Mouse (Mus musculus) midbrain, embryonic 12.5 days (tissue): Measurements from ENCODE around the gene Smg7. TPM values are rescaled to one million over a fixed set of nuclear protein-coding genes. Genes with fewer than 3 reads are reported as not detected.
"Not testable (repeated sequence)": the region's sequence is repeated elsewhere in the genome, so short reads cannot be mapped to it uniquely, and the experiment has no call there.

Experiments used
- ATAC-seq: fragments of 200-750 bp; cut with Nextera tagmentation; 2 replicates; pipeline ENCODE4 v1.8.0; 2017; ENCODE audit warnings: low read depth, moderate TSS enrichment, moderate library complexity; ENCODE audit not compliant: low FRiP score
- H3K27ac ChIP-seq: fragments of 300-500 bp; sonication (generic); replicated peaks from 2 replicates; pipeline ENCODE4 v1.5.1; 2016; ENCODE audit warnings: mild to moderate bottlenecking
- H3K27me3 ChIP-seq: fragments of 300-500 bp; sonication (generic); 2 replicates; pipeline ENCODE4 v1.6.1; 2016; ENCODE audit warnings: mild to moderate bottlenecking
- H3K36me3 ChIP-seq: fragments of 300-500 bp; sonication (generic); 2 replicates; pipeline ENCODE4 v1.6.1; 2016
- H3K4me1 ChIP-seq: fragments of 300-500 bp; sonication (generic); 2 replicates; pipeline ENCODE4 v1.6.1; 2016
- H3K4me2 ChIP-seq: fragments of 300-500 bp; sonication (generic); replicated peaks from 2 replicates; pipeline ENCODE4 v1.6.1; 2016; ENCODE audit warnings: mild to moderate bottlenecking, moderate library complexity
- H3K4me3 ChIP-seq: fragments of 300-500 bp; sonication (generic); 2 replicates; pipeline ENCODE4 v1.5.1; 2016; ENCODE audit warnings: mild to moderate bottlenecking
- H3K9ac ChIP-seq: fragments of 300-500 bp; sonication (generic); replicated peaks from 2 replicates; pipeline ENCODE4 v1.6.1; 2016; ENCODE audit warnings: mild to moderate bottlenecking, moderate library complexity
- H3K9me3 ChIP-seq: fragments of 300-500 bp; sonication (generic); 2 replicates; pipeline ENCODE4 v1.6.1; 2016; ENCODE audit warnings: mild to moderate bottlenecking
- WGBS: fragments of 180-500 bp; shearing (Covaris S2); methylation state at CpG from one replicate; pipeline ENCODE4 v1.1.7; 2016; 5-methylcytosine and 5-hydroxymethylcytosine counted together
- polyA plus RNA-seq: library from polyadenylated mRNA; unstranded; fragments of >200 nt; fragmentation: Nextera tagmentation; extraction: Ambion mirVana; gene quantifications from 2 replicates; pipeline ENCODE4 v1.2.1, GENCODE M21; 2016

Gene Smg7
- polyA plus RNA-seq, 1 experiment from 2014 or later: 38.0 TPM

GRCm38 (mm10) chr1:152902665-152903516 lies 445 bp upstream of the Smg7 start:
- no peaks in the 10 kb centered on the region for H3K27me3 ChIP-seq
- H3K4me3 ChIP-seq: peak overlapping the region; percentile 82
- H3K36me3 ChIP-seq: no peaks in the 10 kb centered on the region
- no peaks in the 10 kb centered on the region for H3K9me3 ChIP-seq
- WGBS: under 1% methylated on average over 39 of the region's 69 CpGs
- peak overlapping the region; percentile 87 for H3K4me2 ChIP-seq
- peak overlapping the region; percentile 91 for H3K9ac ChIP-seq
- peaks cover 14% of the 10 kb centered on the region for H3K4me1 ChIP-seq
- H3K27ac ChIP-seq: peak overlapping the region; percentile 98
- peak; percentile 87 for ATAC-seq

DNA sequence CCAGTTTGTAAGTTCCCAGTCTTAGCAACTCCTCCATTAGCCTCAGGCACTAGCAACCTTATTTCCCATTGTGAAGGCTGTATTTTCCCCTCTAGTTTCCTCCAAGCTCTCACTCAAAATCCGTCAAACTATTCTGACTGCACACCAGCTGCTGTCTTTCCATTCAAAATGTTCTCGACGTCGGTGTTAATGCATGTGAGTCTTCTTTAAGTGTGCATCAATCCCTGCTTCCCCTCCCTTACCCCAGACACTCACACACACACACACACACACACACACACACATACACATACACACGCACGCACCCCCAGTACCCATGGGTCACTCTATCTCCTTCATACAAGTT lies 1.1 kb downstream of the Smg7 start:
- 4% methylated on average over 6 of the region's 6 CpGs for WGBS
- ATAC-seq: no peak

GRCm38 (mm10) chr1:152888086-152888485 lies 14.4 kb downstream of the Smg7 start:
- not testable (repeated sequence) for H3K9me3 ChIP-seq, H3K9ac ChIP-seq, H3K27ac ChIP-seq, H3K4me1 ChIP-seq, H3K4me3 ChIP-seq, H3K27me3 ChIP-seq, ATAC-seq, H3K36me3 ChIP-seq, H3K4me2 ChIP-seq
- WGBS: 94% methylated on average over 3 of the region's 5 CpGs

More for the DNA sequence above, 1.1 kb downstream of the Smg7 start:
- H3K27ac ChIP-seq: peak overlapping the region; percentile 98
- H3K4me2 ChIP-seq: peak overlapping the region; percentile 87
- H3K36me3 ChIP-seq: no peaks in the 10 kb centered on the region
- H3K4me1 ChIP-seq: peaks cover 14% of the 10 kb centered on the region
- no peaks in the 10 kb centered on the region for H3K27me3 ChIP-seq
- peak overlapping the region; percentile 82 for H3K4me3 ChIP-seq
- H3K9me3 ChIP-seq: no peaks in the 10 kb centered on the region
- peak overlapping the region; percentile 91 for H3K9ac ChIP-seq

- H3K27me3 ChIP-seq: no peaks in the 10 kb centered on the region
- H3K36me3 ChIP-seq: peaks cover 21% of the 10 kb centered on the region
- no peak overlapping the region for H3K9ac ChIP-seq
- H3K4me1 ChIP-seq: peaks cover 4% of the 10 kb centered on the region
- 81% methylated on average over 3 of the region's 3 CpGs for WGBS
- H3K4me3 ChIP-seq: no peak overlapping the region
- no peak overlapping the region for H3K4me2 ChIP-seq
- H3K9me3 ChIP-seq: no peaks in the 10 kb centered on the region
- ATAC-seq: no peak
- no peak overlapping the region for H3K27ac ChIP-seq
Measured at GRCm38 (mm10) chr1:152871031-152871430, 31.4 kb downstream of the Smg7 start.

DNA sequence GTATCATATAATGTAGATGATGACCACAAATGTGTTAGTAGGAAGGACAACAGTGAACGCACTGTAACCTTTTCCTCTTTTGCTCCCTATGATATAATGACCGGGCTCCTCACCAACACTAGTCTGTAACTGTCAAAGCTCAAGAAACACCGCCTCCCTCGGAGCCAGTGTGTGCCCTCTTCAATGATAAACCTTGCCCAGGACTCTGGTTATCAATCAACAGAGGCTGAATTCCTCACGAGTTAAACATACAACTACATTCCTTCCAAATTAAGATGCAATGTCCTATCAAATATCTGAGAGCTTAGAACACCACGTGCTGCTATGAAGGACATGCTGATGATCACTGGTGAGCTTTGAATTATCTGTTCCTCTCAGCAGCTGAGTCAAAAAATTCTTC lies 32.5 kb downstream of the Smg7 start:
- H3K4me1 ChIP-seq: peaks cover 4% of the 10 kb centered on the region
- H3K27ac ChIP-seq: no peak overlapping the region
- H3K4me2 ChIP-seq: no peak overlapping the region
- H3K9me3 ChIP-seq: no peaks in the 10 kb centered on the region
- WGBS: 94% methylated on average over 6 of the region's 6 CpGs
- H3K4me3 ChIP-seq: no peak overlapping the region
- no peak for ATAC-seq
- H3K36me3 ChIP-seq: peaks cover 30% of the 10 kb centered on the region
- H3K27me3 ChIP-seq: no peaks in the 10 kb centered on the region
- H3K9ac ChIP-seq: no peak overlapping the region

- H3K9ac ChIP-seq: no peak overlapping the region
- no peaks in the 10 kb centered on the region for H3K4me1 ChIP-seq
- no peak overlapping the region for H3K4me2 ChIP-seq
- H3K36me3 ChIP-seq: peaks cover 78% of the 10 kb centered on the region
- no peaks in the 10 kb centered on the region for H3K9me3 ChIP-seq
- H3K4me3 ChIP-seq: no peak overlapping the region
- no peaks in the 10 kb centered on the region for H3K27me3 ChIP-seq
- no peak for ATAC-seq
- no peak overlapping the region for H3K27ac ChIP-seq
- 96% methylated on average over 2 of the region's 2 CpGs for WGBS
Measured at GRCm38 (mm10) chr1:152846856-152847255, 55.6 kb downstream of the Smg7 start.

DNA sequence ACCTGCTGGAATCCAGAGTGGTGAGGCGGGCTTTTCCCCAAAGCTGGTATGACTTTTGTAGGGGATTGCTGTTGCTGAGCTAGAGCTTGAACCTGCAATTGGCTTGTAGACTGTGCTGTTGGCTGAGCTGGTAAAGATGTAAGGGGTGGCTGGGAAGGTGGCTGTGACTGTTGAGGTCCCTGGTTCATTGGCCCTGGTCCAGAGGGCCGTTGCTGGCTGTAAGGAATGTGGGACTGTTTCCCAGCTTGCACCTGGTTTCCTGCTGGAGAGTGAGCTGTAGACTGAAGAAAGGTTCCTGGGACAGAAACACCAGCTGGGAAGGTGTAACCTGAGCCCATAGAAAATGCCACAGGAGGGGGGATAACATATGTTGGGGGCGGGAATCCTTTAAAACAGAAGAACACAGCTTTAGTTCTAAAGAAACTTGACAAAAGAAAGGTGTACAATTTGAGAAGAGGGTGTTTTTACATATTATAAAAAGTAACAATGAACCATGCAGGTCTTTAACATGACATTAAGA lies 57.2 kb downstream of the Smg7 start:
- H3K9ac ChIP-seq: no peak overlapping the region
- WGBS: 96% methylated on average over 3 of the region's 3 CpGs
- no peaks in the 10 kb centered on the region for H3K27me3 ChIP-seq
- no peak for ATAC-seq
- H3K9me3 ChIP-seq: no peaks in the 10 kb centered on the region
- H3K27ac ChIP-seq: no peak overlapping the region
- no peak overlapping the region for H3K4me3 ChIP-seq
- peaks cover 84% of the 10 kb centered on the region for H3K36me3 ChIP-seq
- H3K4me1 ChIP-seq: no peaks in the 10 kb centered on the region
- no peak overlapping the region for H3K4me2 ChIP-seq

DNA sequence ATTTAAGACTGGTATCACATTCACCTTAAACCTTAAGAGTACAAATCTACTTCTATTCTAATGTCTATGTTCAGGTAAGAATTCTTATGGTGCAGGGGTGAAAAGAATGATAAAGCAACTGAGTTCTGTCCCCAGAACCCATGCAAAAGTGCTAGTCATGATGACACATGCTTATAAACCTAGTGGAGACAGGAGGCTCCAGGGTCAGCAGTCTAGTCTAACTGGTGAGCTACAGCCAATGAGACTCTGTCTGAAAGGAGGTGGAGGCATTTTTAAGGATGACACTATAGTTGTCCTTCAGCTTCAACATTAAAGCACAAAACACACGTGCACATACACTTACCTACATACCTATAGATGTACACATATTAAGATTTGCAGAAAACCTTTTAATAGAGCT lies 57.8 kb downstream of the Smg7 start:
- Histone ChIP-seq H3K9me3 (no peaks in the 10 kb centered on the region), H3K4me3 (no peak overlapping the region), H3K4me2 (no peak overlapping the region), H3K27me3 (no peaks in the 10 kb centered on the region), H3K4me1 (no peaks in the 10 kb centered on the region), H3K27ac (no peak overlapping the region), H3K9ac (no peak overlapping the region), H3K36me3 (peaks cover 88% of the 10 kb centered on the region)
- WGBS: 93% methylated on average over 1 of the region's 1 CpGs
- ATAC-seq: no peak

DNA sequence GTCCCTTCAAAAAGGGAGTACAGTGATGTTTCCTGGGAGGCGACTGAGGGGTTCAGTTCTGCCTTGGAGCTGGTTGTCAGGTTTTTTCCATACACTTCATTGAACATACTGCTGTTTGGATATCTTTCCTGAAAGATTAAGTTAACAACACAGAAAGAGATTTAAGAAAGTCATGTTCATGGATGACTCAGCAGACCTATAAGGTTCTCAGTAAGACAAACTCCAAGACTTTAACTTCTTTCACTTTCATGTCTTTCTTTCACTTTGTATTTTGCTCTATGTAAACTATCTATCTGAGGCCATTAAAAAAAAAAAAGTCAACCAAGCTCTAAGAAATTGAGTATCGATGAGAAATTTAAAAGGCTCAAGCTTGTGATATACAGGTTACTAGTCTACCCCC lies 61.4 kb downstream of the Smg7 start:
- H3K9me3 ChIP-seq: no peaks in the 10 kb centered on the region
- no peak for ATAC-seq
- no peak overlapping the region for H3K9ac ChIP-seq
- no peaks in the 10 kb centered on the region for H3K27me3 ChIP-seq
- H3K4me2 ChIP-seq: no peak overlapping the region
- H3K27ac ChIP-seq: no peak overlapping the region
- H3K4me1 ChIP-seq: no peaks in the 10 kb centered on the region
- H3K36me3 ChIP-seq: peaks cover 92% of the 10 kb centered on the region
- 97% methylated on average over 2 of the region's 2 CpGs for WGBS
- no peak overlapping the region for H3K4me3 ChIP-seq

- H3K27ac ChIP-seq: no peak overlapping the region
- H3K9me3 ChIP-seq: no peaks in the 10 kb centered on the region
- no peak overlapping the region for H3K9ac ChIP-seq
- H3K4me1 ChIP-seq: no peaks in the 10 kb centered on the region
- no peak for ATAC-seq
- H3K4me2 ChIP-seq: no peak overlapping the region
- no peak overlapping the region for H3K4me3 ChIP-seq
- H3K27me3 ChIP-seq: no peaks in the 10 kb centered on the region
- H3K36me3 ChIP-seq: peaks cover 91% of the 10 kb centered on the region
- 90% methylated on average over 3 of the region's 3 CpGs for WGBS
Measured at GRCm38 (mm10) chr1:152840343-152840742, 62.1 kb downstream of the Smg7 start.

- H3K4me2 ChIP-seq: no peak overlapping the region
- WGBS: 93% methylated on average over 12 of the region's 12 CpGs
Measured at GRCm38 (mm10) chr1:152838841-152839240, 63.6 kb downstream of the Smg7 start.

DNA sequence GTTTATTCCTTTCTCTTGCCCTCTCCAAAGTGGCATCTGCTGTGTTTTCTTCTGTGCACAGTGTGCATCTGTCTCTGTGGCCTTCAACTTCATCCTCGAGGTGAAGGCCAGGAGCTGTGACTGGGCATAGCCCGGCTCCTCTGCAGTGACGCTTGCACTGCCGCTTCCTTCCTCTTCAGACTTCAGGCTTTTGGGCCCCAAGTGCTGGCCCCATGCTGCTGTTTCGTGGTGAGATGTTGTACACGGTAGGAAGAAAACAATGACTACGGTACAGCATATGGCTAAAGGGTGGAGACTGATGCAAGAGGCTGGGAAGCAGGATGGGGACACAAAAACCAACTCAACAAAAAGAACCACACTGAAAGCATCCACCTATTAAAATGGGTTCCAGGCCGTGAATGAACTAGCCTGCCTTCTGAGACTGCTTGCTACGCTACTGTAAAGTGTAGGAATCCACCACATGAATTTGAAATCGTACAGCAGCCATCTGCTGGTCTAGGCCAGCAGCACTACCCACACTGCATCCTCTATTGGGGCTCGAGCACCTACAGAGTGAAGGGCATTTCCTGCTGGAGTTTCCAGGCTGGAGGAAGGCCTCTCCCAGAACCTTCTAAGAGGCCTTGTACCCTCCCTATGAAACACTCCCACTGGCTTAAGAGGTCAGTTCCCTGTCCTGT lies 64.3 kb downstream of the Smg7 start:
- H3K9ac ChIP-seq: no peak overlapping the region
- peaks cover 79% of the 10 kb centered on the region for H3K36me3 ChIP-seq
- H3K4me1 ChIP-seq: no peaks in the 10 kb centered on the region
- no peak overlapping the region for H3K4me2 ChIP-seq
- no peak overlapping the region for H3K27ac ChIP-seq
- H3K27me3 ChIP-seq: no peaks in the 10 kb centered on the region
- ATAC-seq: no peak
- WGBS: 89% methylated on average over 11 of the region's 11 CpGs
- no peaks in the 10 kb centered on the region for H3K9me3 ChIP-seq
- H3K4me3 ChIP-seq: no peak overlapping the region

More at GRCm38 (mm10) chr1:152838841-152839240, 63.6 kb downstream of the Smg7 start:
- Histone ChIP-seq H3K27me3 (no peaks in the 10 kb centered on the region), H3K9me3 (no peaks in the 10 kb centered on the region), H3K27ac (no peak overlapping the region), H3K36me3 (peaks cover 86% of the 10 kb centered on the region), H3K4me1 (no peaks in the 10 kb centered on the region), H3K9ac (no peak overlapping the region), H3K4me3 (no peak overlapping the region)
- no peak for ATAC-seq
